Mouse (Mus musculus) telencephalon, adult 2 months (tissue): ENCODE measurements around the gene Cyp27b1.
"Not testable (repeated sequence)": the region's sequence is repeated elsewhere in the genome, so short reads cannot be mapped to it uniquely, and the experiment has no call there.

Experiments
- DNase-seq: peaks from one replicate; pipeline ENCODE4 v3.0.0-alpha.2; 2011; ENCODE audit warnings: low read depth, low spot score

Gene Cyp27b1

GRCm38 (mm10) chr10:127069281-127070189 lies 21.5 kb downstream of the Cyp27b1 start:
- no peak for DNase-seq

- DNase-seq, result peak; percentile 99
Measured at GRCm38 (mm10) chr10:127070190-127071121, 22.4 kb downstream of the Cyp27b1 start, which contains the start of gene Tspan31. Tspan31 (minus strand) TSS chr10:127070264.

DNA sequence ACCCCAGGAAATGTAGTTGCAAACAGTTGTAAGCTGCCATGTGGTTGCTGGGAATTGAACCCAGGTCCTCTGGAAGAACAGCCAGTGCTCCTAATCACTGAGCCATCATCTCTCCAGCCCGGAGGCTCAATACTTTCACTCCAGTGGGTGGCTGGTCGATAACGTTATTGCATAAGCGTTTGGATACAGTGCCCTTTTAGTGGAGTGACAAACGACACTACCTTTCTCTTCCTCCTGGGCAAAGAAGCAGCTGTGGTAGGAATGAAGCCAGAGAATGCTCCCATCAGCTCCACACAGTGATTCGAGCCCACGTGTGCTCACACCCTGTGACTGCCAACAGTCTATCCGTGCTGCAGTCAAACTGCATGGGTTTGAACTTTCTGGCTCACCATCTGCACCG lies 23.2 kb downstream of the Cyp27b1 start:
- no peak for DNase-seq

DNA sequence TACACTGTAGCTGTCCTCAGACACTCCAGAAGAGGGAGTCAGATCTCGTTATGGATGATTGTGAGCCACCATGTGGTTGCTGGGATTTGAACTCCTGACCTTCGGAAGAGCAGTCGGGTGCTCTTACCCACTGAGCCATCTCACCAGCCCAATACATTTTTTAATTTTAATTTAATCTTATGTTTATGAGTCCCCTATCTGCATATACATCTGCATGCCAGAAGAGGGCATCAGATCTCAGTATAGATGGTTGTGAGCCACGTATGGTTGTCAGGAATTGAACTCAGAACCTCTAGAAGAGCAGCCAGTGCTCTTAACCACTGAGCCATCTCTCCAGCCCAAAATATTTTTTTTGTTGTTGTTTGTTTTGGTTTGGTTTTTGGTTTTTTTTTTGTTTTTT lies 24.2 kb downstream of the Cyp27b1 start:
- DNase-seq, result not testable (repeated sequence)

DNA sequence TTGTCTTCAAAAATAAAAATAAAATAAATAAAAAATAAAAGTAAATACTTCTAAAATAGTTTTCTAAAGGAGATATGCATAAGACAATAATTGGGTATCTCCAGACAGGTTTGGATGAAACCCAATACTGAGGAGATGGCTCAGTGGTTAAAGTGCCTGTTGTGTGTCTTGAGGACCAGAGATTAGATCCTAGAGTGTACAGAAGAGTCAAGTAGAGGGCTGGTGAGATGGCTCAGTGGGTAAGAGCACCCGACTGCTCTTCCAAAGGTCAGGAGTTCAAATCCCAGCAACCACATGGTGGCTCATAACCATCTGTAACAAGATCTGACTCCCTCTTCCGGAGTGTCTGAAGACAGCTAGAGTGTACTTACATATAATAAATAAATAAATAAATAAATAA lies 24.9 kb downstream of the Cyp27b1 start:
- DNase-seq, result not testable (repeated sequence)

- DNase-seq, result no peak
Measured at GRCm38 (mm10) chr10:127073981-127074380, 25.9 kb downstream of the Cyp27b1 start.

DNA sequence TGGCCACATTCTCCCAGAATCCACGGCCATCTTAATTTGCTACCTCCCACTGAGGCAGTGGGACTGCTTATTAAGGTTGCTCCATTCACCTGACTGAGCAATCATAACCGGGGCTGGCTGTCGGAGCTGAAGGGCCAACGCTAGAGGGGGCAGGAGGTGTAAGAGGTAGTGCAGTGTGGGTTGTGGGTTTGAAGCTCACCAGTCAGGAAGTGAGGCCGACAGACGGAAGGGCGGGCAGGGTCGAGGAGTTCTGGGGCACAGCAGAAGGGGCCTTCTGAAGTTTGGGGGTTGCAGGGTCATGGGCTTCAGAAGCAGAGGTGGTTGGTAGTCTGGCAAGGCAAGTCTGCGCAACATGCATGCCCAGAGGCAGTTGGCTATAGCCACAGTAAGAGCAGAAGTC lies 27.0 kb downstream of the Cyp27b1 start, which contains the start of gene Agap2:
Gene Agap2, plus strand, starts transcription at position 205 of the 400 bp plus-strand sequence.
- DNase-seq, result no peak

- no peak for DNase-seq
Measured at GRCm38 (mm10) chr10:127075651-127076050, 27.6 kb downstream of the Cyp27b1 start.

GRCm38 (mm10) chr10:127076082-127076481 lies 28.0 kb downstream of the Cyp27b1 start:
- no peak for DNase-seq

- DNase-seq, result no peak
Measured at GRCm38 (mm10) chr10:127077515-127077914, 29.5 kb downstream of the Cyp27b1 start.

DNA sequence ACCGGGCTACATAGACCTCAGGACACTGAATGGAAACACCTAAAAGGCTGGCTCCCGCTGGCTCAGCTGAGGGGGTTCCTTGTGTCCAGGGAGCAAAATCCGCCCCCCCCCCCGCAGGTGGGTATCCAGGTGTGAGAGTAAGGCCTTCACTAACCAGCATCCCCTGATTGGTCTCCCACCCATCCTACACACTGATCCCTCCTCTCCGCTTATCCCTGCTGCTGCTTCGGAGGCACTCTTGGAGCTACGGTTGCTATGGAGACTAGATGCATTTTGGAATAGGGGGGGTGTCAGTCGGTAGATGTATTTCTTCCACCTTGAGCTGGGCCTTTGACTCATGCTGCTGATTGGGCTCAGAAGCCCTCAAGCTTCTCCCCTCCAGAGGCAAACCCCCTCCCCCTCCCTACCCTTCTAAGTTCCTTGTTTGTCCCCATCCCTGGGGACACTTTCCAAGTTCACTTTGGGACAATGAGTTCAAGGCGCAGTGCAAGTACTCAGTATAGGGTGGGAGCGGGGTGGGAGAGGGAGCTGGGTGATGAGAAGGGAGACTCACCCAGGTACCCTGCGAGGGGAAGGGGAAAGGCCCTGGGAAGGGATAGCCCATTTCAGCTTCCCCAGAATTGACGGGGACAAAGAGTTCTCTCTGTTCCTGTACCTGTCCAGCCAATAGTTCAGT lies 30.1 kb downstream of the Cyp27b1 start:
- peak; percentile 93 for DNase-seq

DNA sequence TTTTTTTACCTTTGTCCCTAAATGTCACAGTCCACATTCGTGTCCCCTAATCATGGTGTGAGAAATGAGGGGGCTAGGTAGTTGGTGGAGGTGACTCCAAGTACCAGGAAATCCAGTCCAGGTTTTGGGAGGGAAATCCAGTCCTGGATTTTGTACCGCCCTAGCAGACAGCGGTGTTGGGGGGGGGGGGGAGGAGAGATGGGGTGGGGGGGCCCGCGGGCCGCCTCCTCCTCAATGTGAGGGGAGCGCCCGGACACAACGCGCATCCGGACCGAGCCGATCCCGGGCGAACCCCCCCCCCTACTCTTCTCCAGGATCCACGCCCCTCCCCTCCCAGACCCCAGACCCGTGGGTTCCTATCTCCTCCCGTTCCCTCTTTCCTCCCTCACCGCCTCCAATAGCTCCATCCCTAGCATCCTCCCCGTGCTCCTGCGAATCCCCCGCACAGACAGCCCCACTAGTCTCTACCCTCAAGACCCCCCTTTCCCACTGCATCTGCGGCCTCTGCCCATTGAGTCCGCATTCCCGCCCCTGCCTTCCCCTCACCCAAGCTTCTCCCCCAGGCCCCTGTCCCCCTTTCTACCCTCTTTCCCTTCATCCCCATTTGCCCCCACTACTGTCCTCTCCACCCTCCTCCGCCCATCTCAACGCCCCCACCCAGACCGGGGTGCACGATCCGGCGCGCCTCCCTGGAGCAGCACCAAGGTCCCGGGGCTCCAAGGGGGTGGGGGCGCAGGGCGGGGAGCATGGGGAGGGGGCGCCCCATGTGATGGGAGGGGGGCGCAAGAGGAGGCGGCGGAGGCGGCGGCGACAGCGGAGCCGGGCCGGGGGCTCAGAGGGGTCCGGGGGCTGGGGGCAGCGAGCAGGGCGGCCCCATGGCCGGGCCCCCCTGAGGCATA lies 30.9 kb downstream of the Cyp27b1 start:
- DNase-seq, result no peak

GRCm38 (mm10) chr10:127079665-127080391 lies 31.8 kb downstream of the Cyp27b1 start:
- no peak for DNase-seq

- DNase-seq, result no peak
Measured at GRCm38 (mm10) chr10:127080901-127081780, 33.1 kb downstream of the Cyp27b1 start.

DNA sequence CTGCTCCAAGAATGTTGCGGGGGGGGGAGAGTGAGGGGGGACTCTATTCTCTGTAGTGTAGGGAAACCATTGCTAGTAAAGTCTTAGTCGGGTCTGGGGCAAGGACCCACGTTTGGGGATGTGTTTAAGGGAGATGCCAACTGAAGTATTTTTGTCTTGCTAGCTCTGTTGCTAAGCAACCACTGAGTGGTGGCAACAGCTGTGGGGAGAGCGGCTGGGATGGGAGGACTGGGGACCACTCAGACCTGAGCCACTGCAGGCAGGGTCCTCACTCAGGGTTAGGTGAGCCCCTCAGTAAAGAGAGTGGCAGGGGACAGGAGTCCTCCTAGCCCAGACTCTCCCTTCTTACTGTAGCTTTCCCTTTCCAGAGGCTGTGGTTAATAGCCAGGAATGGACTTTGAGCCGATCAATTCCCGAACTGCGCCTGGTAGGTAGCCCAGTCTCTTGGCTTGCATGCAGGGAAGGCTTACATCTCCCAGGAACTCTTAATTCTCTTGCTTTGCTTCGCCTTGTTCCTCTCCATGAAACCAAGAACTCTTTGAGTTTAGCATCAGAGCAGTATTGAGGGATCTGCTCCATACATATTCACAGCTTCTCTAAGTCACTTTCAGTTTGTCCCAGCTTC lies 34.1 kb downstream of the Cyp27b1 start:
- no peak for DNase-seq

DNA sequence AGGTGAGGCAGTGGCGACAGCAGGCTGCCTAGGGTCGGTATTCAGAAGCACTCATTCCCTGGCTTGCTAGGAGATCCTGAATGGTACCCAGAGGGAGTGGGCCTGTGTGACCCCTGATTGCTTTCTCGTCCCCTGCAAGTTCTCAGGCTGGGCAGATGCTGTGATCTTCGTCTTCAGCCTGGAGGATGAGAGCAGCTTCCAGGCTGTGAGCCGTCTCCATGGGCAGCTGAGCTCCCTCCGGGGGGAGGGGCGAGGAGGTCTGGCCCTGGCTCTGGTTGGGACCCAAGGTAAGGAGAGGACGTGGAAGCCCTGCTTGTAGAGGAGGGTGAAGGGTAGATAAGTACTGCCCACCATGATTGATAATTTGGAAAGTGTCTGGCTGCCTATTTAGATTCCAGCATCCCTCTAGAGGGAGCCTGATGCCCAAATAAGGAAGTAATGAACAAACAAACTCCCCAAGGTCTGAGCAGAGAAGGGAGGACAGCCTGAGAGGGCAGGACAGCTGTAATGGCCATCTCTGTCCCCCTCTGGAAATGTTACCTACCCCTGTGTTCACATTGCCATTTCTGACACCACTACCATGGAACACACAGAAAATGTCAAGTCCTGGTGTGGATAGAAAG lies 35.4 kb downstream of the Cyp27b1 start:
- DNase-seq, result no peak

DNA sequence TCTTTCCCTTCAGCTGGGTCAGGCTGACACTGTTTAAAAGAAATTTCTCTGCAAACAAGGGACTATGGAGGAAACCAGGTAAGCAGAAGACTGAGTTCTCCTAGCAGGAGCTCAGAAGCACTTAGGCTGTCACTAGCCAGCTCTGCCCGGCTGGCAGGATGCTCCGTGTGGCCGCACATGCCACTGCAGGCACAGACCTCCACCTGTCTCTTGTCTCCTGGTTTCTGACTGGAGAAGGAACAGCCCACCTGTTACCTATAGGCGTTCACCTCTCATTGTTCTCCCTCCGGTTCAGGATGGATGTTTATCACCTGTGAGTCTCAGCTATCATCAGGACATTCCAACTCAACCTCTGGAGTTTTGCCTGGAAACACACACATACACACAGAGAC lies 35.9 kb downstream of the Cyp27b1 start:
- DNase-seq, result no peak

GRCm38 (mm10) chr10:127085052-127085451 lies 37.0 kb downstream of the Cyp27b1 start:
- DNase-seq, result no peak
